Mouse (Mus musculus): ENCODE results near the gene Rtn4rl2.

- TF ChIP-seq POLR2A (IDR thresholded peaks at IDR 0.05; ENCODE audit: borderline replicate concordance, extremely low read depth, insufficient read depth, insufficient read length, poor library complexity, severe bottlenecking) (no peak), CTCF (IDR thresholded peaks at IDR 0.05; ENCODE audit: borderline replicate concordance, extremely low read depth, insufficient read depth, insufficient read length) (no peak)
Observed at GRCm38 (mm10) chr2:84883084-84883483, 3.4 kb downstream of the Rtn4rl2 start.

Data from brain, embryonic 14.5 days (tissue).